Mouse (Mus musculus) testis, postnatal 14 days (tissue): Measurements from ENCODE around the gene Paqr5.
A peak's percentile ranks its signal among the peaks of the same experiment; 100 is the strongest.

Source experiments
- DNase-seq: peaks from one replicate; pipeline ENCODE4 v3.0.0; 2021; ENCODE audit warnings: low spot score

Gene Paqr5

GRCm38 (mm10) chr9:62026600-62026999 lies at the start of gene Paqr5:
Paqr5 (minus strand) TSS chr9:62026856.
- peak; percentile 18 for DNase-seq

- DNase-seq = no peak
Measured at GRCm38 (mm10) chr9:62062234-62062633, 35.6 kb upstream of the Paqr5 start.

GRCm38 (mm10) chr9:62060431-62060830 lies 33.8 kb upstream of the Paqr5 start:
- no peak for DNase-seq

GRCm38 (mm10) chr9:62059941-62060340 lies 33.3 kb upstream of the Paqr5 start:
- DNase-seq = no peak

GRCm38 (mm10) chr9:62057881-62058506 lies 31.3 kb upstream of the Paqr5 start:
- no peak for DNase-seq

GRCm38 (mm10) chr9:62056206-62056605 lies 29.6 kb upstream of the Paqr5 start:
- DNase-seq = no peak

- DNase-seq = no peak
Measured at GRCm38 (mm10) chr9:62050801-62051200, 24.1 kb upstream of the Paqr5 start.

- no peak for DNase-seq
Measured at GRCm38 (mm10) chr9:62049166-62049565, 22.5 kb upstream of the Paqr5 start.

GRCm38 (mm10) chr9:62042167-62042566 lies 15.5 kb upstream of the Paqr5 start:
- no peak for DNase-seq

GRCm38 (mm10) chr9:62040008-62040608 lies 13.5 kb upstream of the Paqr5 start:
- DNase-seq = peak; percentile 80

- DNase-seq = no peak
Measured at GRCm38 (mm10) chr9:62035806-62036205, 9.2 kb upstream of the Paqr5 start.

GRCm38 (mm10) chr9:62032206-62032605 lies 5.5 kb upstream of the Paqr5 start:
- no peak for DNase-seq

GRCm38 (mm10) chr9:62028072-62028471 lies 1.4 kb upstream of the Paqr5 start:
- no peak for DNase-seq

- DNase-seq = no peak
Measured at GRCm38 (mm10) chr9:62025056-62025455, 1.6 kb downstream of the Paqr5 start.

GRCm38 (mm10) chr9:62023879-62024278 lies 2.8 kb downstream of the Paqr5 start:
- no peak for DNase-seq

GRCm38 (mm10) chr9:62022961-62023680 lies 3.5 kb downstream of the Paqr5 start:
- no peak for DNase-seq

GRCm38 (mm10) chr9:62021583-62022120 lies 5.0 kb downstream of the Paqr5 start:
- DNase-seq = no peak

- DNase-seq = no peak
Measured at GRCm38 (mm10) chr9:62020259-62020658, 6.4 kb downstream of the Paqr5 start.

- no peak for DNase-seq
Measured at GRCm38 (mm10) chr9:62018229-62019093, 8.2 kb downstream of the Paqr5 start.

GRCm38 (mm10) chr9:62017329-62017728 lies 9.3 kb downstream of the Paqr5 start:
- no peak for DNase-seq

- DNase-seq = no peak
Measured at GRCm38 (mm10) chr9:62015504-62015903, 11.2 kb downstream of the Paqr5 start.
